Mouse (Mus musculus): ENCODE results near the gene Slc38a2. TPM values are rescaled to one million over a fixed set of nuclear protein-coding genes. Genes with fewer than 3 reads are reported as not detected.

Slc38a2 gene
- polyA plus RNA-seq, 1 experiment from 2014 or later = 191 TPM

- Histone ChIP-seq H3K4me2 (ENCODE audit: low read length) (no peak overlapping the region), H3K4me1 (ENCODE audit: control insufficient read depth in 2 of 2, insufficient read depth in 2 of 2, low read length in 2 of 2) (peaks cover 10 to 35% of the 10 kb centered on the region in 2 experiments), H3K9me3 (ENCODE audit: control insufficient read depth, low read length) (no peaks in the 10 kb centered on the region), H3K36me3 (ENCODE audit: control insufficient read depth, insufficient read depth, low read length) (no peaks in the 10 kb centered on the region), H3K27ac (replicated peaks in 1 of 2; ENCODE audit: control insufficient read depth in 1 of 2, insufficient read depth in 1 of 2, low read depth in 2 of 2, low read length in 2 of 2) (peak overlapping the region; percentile 89 to 93; a peak in 3 of 4 replicates), H3K27me3 (ENCODE audit: control insufficient read depth, insufficient read depth, low read length) (no peaks in the 10 kb centered on the region), H3K9ac (ENCODE audit: low read length) (no peak overlapping the region), H3K4me3 (ENCODE audit: control insufficient read depth in 1 of 2, insufficient read depth in 1 of 2, low read depth in 1 of 2, low read length in 2 of 2) (no peak overlapping the region)
- WGBS = 71% methylated on average over 6 of the region's 6 CpGs
- no peak for ATAC-seq (ENCODE audit: insufficient number of reproducible peaks, insufficient read depth, low FRiP score, low read depth)
Measured at GRCm38 (mm10) chr15:96743257-96743656, 43.7 kb upstream of the Slc38a2 start.

- peaks cover 10 to 32% of the 10 kb centered on the region in 2 experiments for H3K4me1 ChIP-seq (ENCODE audit: control insufficient read depth in 2 of 2, insufficient read depth in 2 of 2, low read length in 2 of 2)
- no peak for ATAC-seq (ENCODE audit: insufficient number of reproducible peaks, insufficient read depth, low FRiP score, low read depth)
- no peaks in the 10 kb centered on the region for H3K36me3 ChIP-seq (ENCODE audit: control insufficient read depth, insufficient read depth, low read length)
- no peaks in the 10 kb centered on the region for H3K27me3 ChIP-seq (ENCODE audit: control insufficient read depth, insufficient read depth, low read length)
- WGBS = 87% methylated on average over 16 of the region's 16 CpGs
- H3K9ac ChIP-seq (ENCODE audit: low read length) = no peak overlapping the region
- no peak overlapping the region for H3K4me2 ChIP-seq (ENCODE audit: low read length)
- no peak overlapping the region for H3K4me3 ChIP-seq (ENCODE audit: control insufficient read depth in 1 of 2, insufficient read depth in 1 of 2, low read depth in 1 of 2, low read length in 2 of 2)
- H3K27ac ChIP-seq (replicated peaks in 1 of 2; ENCODE audit: control insufficient read depth in 1 of 2, insufficient read depth in 1 of 2, low read depth in 2 of 2, low read length in 2 of 2) = peak overlapping the region; percentile 89 to 93; a peak in 2 of 4 replicates
- no peaks in the 10 kb centered on the region for H3K9me3 ChIP-seq (ENCODE audit: control insufficient read depth, low read length)
Measured at GRCm38 (mm10) chr15:96742591-96743241, 43.2 kb upstream of the Slc38a2 start.

- ATAC-seq (ENCODE audit: insufficient number of reproducible peaks, insufficient read depth, low FRiP score, low read depth) = no peak
- 82% methylated on average over 7 of the region's 7 CpGs for WGBS
- no peaks in the 10 kb centered on the region for H3K36me3 ChIP-seq (ENCODE audit: control insufficient read depth, insufficient read depth, low read length)
- no peak overlapping the region for H3K4me3 ChIP-seq (ENCODE audit: control insufficient read depth in 1 of 2, insufficient read depth in 1 of 2, low read depth in 1 of 2, low read length in 2 of 2)
- no peak overlapping the region for H3K9ac ChIP-seq (ENCODE audit: low read length)
- no peaks in the 10 kb centered on the region for H3K27me3 ChIP-seq (ENCODE audit: control insufficient read depth, insufficient read depth, low read length)
- H3K9me3 ChIP-seq (ENCODE audit: control insufficient read depth, low read length) = no peaks in the 10 kb centered on the region
- H3K4me2 ChIP-seq (ENCODE audit: low read length) = no peak overlapping the region
- H3K27ac ChIP-seq (replicated peaks in 1 of 2; ENCODE audit: control insufficient read depth in 1 of 2, insufficient read depth in 1 of 2, low read depth in 2 of 2, low read length in 2 of 2) = no peak overlapping the region
- H3K4me1 ChIP-seq (ENCODE audit: control insufficient read depth in 2 of 2, insufficient read depth in 2 of 2, low read length in 2 of 2) = peaks cover 10 to 22% of the 10 kb centered on the region in 2 experiments
Measured at GRCm38 (mm10) chr15:96740865-96741561, 41.5 kb upstream of the Slc38a2 start.

GRCm38 (mm10) chr15:96740091-96740490 is 40.6 kb upstream of the Slc38a2 start:
- Histone ChIP-seq H3K9me3 (ENCODE audit: control insufficient read depth, low read length) (no peaks in the 10 kb centered on the region), H3K27ac (replicated peaks in 1 of 2; ENCODE audit: control insufficient read depth in 1 of 2, insufficient read depth in 1 of 2, low read depth in 2 of 2, low read length in 2 of 2) (no peak overlapping the region), H3K27me3 (ENCODE audit: control insufficient read depth, insufficient read depth, low read length) (no peaks in the 10 kb centered on the region), H3K36me3 (ENCODE audit: control insufficient read depth, insufficient read depth, low read length) (no peaks in the 10 kb centered on the region), H3K4me2 (ENCODE audit: low read length) (no peak overlapping the region), H3K9ac (ENCODE audit: low read length) (no peak overlapping the region), H3K4me1 (ENCODE audit: control insufficient read depth in 2 of 2, insufficient read depth in 2 of 2, low read length in 2 of 2) (peaks cover 10 to 22% of the 10 kb centered on the region in 2 experiments), H3K4me3 (ENCODE audit: control insufficient read depth in 1 of 2, insufficient read depth in 1 of 2, low read depth in 1 of 2, low read length in 2 of 2) (no peak overlapping the region)
- ATAC-seq (ENCODE audit: insufficient number of reproducible peaks, insufficient read depth, low FRiP score, low read depth) = no peak
- WGBS = 63% methylated on average over 4 of the region's 4 CpGs

GRCm38 (mm10) chr15:96736663-96737385 is 37.3 kb upstream of the Slc38a2 start:
- no peaks in the 10 kb centered on the region for H3K27me3 ChIP-seq (ENCODE audit: control insufficient read depth, insufficient read depth, low read length)
- WGBS = 85% methylated on average over 15 of the region's 15 CpGs

GRCm38 (mm10) chr15:96735562-96736160 is 36.1 kb upstream of the Slc38a2 start:
- H3K4me1 ChIP-seq (ENCODE audit: control insufficient read depth in 2 of 2, insufficient read depth in 2 of 2, low read length in 2 of 2) = peaks cover 8 to 12% of the 10 kb centered on the region in 2 experiments
- no peak overlapping the region for H3K4me2 ChIP-seq (ENCODE audit: low read length)
- H3K27ac ChIP-seq (replicated peaks in 1 of 2; ENCODE audit: control insufficient read depth in 1 of 2, insufficient read depth in 1 of 2, low read depth in 2 of 2, low read length in 2 of 2) = no peak overlapping the region
- H3K36me3 ChIP-seq (ENCODE audit: control insufficient read depth, insufficient read depth, low read length) = no peaks in the 10 kb centered on the region
- ATAC-seq (ENCODE audit: insufficient number of reproducible peaks, insufficient read depth, low FRiP score, low read depth) = no peak
- H3K4me3 ChIP-seq (ENCODE audit: control insufficient read depth in 1 of 2, insufficient read depth in 1 of 2, low read depth in 1 of 2, low read length in 2 of 2) = no peak overlapping the region
- no peaks in the 10 kb centered on the region for H3K27me3 ChIP-seq (ENCODE audit: control insufficient read depth, insufficient read depth, low read length)
- no peak overlapping the region for H3K9ac ChIP-seq (ENCODE audit: low read length)
- WGBS = 85% methylated on average over 15 of the region's 15 CpGs
- H3K9me3 ChIP-seq (ENCODE audit: control insufficient read depth, low read length) = no peaks in the 10 kb centered on the region

More at GRCm38 (mm10) chr15:96736663-96737385, 37.3 kb upstream of the Slc38a2 start:
- no peak for ATAC-seq (ENCODE audit: insufficient number of reproducible peaks, insufficient read depth, low FRiP score, low read depth)
- Histone ChIP-seq H3K4me2 (ENCODE audit: low read length) (no peak overlapping the region), H3K9ac (ENCODE audit: low read length) (no peak overlapping the region), H3K36me3 (ENCODE audit: control insufficient read depth, insufficient read depth, low read length) (no peaks in the 10 kb centered on the region), H3K9me3 (ENCODE audit: control insufficient read depth, low read length) (no peaks in the 10 kb centered on the region), H3K4me3 (ENCODE audit: control insufficient read depth in 1 of 2, insufficient read depth in 1 of 2, low read depth in 1 of 2, low read length in 2 of 2) (no peak overlapping the region), H3K27ac (replicated peaks in 1 of 2; ENCODE audit: control insufficient read depth in 1 of 2, insufficient read depth in 1 of 2, low read depth in 2 of 2, low read length in 2 of 2) (no peak overlapping the region), H3K4me1 (ENCODE audit: control insufficient read depth in 2 of 2, insufficient read depth in 2 of 2, low read length in 2 of 2) (peaks cover 8 to 12% of the 10 kb centered on the region in 2 experiments)

GRCm38 (mm10) chr15:96734423-96734822 is 34.9 kb upstream of the Slc38a2 start:
- H3K9ac ChIP-seq (ENCODE audit: low read length) = no peak overlapping the region
- no peak overlapping the region for H3K4me2 ChIP-seq (ENCODE audit: low read length)
- 34% methylated on average over 7 of the region's 7 CpGs for WGBS
- H3K9me3 ChIP-seq (ENCODE audit: control insufficient read depth, low read length) = no peaks in the 10 kb centered on the region
- H3K27me3 ChIP-seq (ENCODE audit: control insufficient read depth, insufficient read depth, low read length) = no peaks in the 10 kb centered on the region
- H3K4me3 ChIP-seq (ENCODE audit: control insufficient read depth in 1 of 2, insufficient read depth in 1 of 2, low read depth in 1 of 2, low read length in 2 of 2) = no peak overlapping the region
- peak overlapping the region; percentile 14 to 64; a peak in 1 of 4 replicates for H3K27ac ChIP-seq (replicated peaks in 1 of 2; ENCODE audit: control insufficient read depth in 1 of 2, insufficient read depth in 1 of 2, low read depth in 2 of 2, low read length in 2 of 2)
- no peaks in the 10 kb centered on the region for H3K36me3 ChIP-seq (ENCODE audit: control insufficient read depth, insufficient read depth, low read length)
- no peak for ATAC-seq (ENCODE audit: insufficient number of reproducible peaks, insufficient read depth, low FRiP score, low read depth)
- H3K4me1 ChIP-seq (ENCODE audit: control insufficient read depth in 2 of 2, insufficient read depth in 2 of 2, low read length in 2 of 2) = peaks cover 13 to 16% of the 10 kb centered on the region in 2 experiments
